Mouse (Mus musculus) gastrocnemius, postnatal 4 days (tissue): Measurements from ENCODE around the gene Cops8. TPM values are rescaled to one million over a fixed set of nuclear protein-coding genes. Genes with fewer than 3 reads are reported as not detected.

Experiments used
- DNase-seq, 2 experiments: peaks; one replicate each; pipeline ENCODE4 v3.0.0; 2021 to 2022; ENCODE audit warnings: low spot score in 2 of 2, mixed read lengths in 2 of 2
- total RNA-seq, 2 experiments: library from RNA; stranded (reverse); gene quantifications; 2 replicates each; pipeline ENCODE4 v1.2.3; 2021

Gene Cops8
- total RNA-seq, 2 experiments from 2014 or later = 70.2 to 80.1 TPM

GRCm38 (mm10) chr1:90650781-90651437 lies 48.1 kb downstream of the Cops8 start:
- DNase-seq = peak; percentile 70 to 76

GRCm38 (mm10) chr1:90651781-90652180 lies 49.0 kb downstream of the Cops8 start:
- no peak for DNase-seq

- no peak for DNase-seq
These were observed 49.8 kb downstream of the Cops8 start for GRCm38 (mm10) chr1:90652553-90652952.

- DNase-seq = peak; percentile 41 to 77
These were observed 53.9 kb downstream of the Cops8 start for GRCm38 (mm10) chr1:90656492-90657245.

GRCm38 (mm10) chr1:90657292-90658050 lies 54.7 kb downstream of the Cops8 start:
- no peak for DNase-seq

GRCm38 (mm10) chr1:90658581-90658980 lies 55.8 kb downstream of the Cops8 start:
- DNase-seq = no peak

- no peak for DNase-seq
These were observed 57.4 kb downstream of the Cops8 start for GRCm38 (mm10) chr1:90660150-90660549.

GRCm38 (mm10) chr1:90662491-90662890 lies 59.7 kb downstream of the Cops8 start:
- no peak for DNase-seq

Other genes starting within 250 kb of the Cops8 start
- gene Col6a3, start 241.0 kb downstream of the Cops8 start, total RNA-seq = 100 to 1,000 TPM; 499 to 546 TPM